Mouse (Mus musculus): ENCODE data around the gene Xpr1. TPM values are rescaled to one million over a fixed set of nuclear protein-coding genes. Genes with fewer than 3 reads are reported as not detected.

Gene Xpr1
- polyA plus RNA-seq, 1 experiment, result 8.7 TPM

- TF ChIP-seq POLR2AphosphoS2 (IDR thresholded peaks at IDR 0.05; ENCODE audit: insufficient read length, low read depth) (no peak), TCF3 (IDR thresholded peaks at IDR 0.05; ENCODE audit: insufficient read length, low read depth) (no peak)
- H3ac ChIP-seq (ENCODE audit: control insufficient read depth, insufficient read length), result no peak overlapping the region
- H3K79me2 ChIP-seq (ENCODE audit: control insufficient read depth, insufficient read depth), result no peaks in the 10 kb centered on the region
- H3K4me2 ChIP-seq (ENCODE audit: low read depth), result no peak overlapping the region
- H3K27me3 ChIP-seq (ENCODE audit: control insufficient read depth, insufficient read depth, insufficient read length), result no peaks in the 10 kb centered on the region
- no peak overlapping the region for H3K4me3 ChIP-seq
- no peaks in the 10 kb centered on the region for H3K36me3 ChIP-seq (ENCODE audit: control insufficient read depth, insufficient read depth)
Measured at GRCm38 (mm10) chr1:155337315-155337714, 79.9 kb downstream of the Xpr1 start.

DNA sequence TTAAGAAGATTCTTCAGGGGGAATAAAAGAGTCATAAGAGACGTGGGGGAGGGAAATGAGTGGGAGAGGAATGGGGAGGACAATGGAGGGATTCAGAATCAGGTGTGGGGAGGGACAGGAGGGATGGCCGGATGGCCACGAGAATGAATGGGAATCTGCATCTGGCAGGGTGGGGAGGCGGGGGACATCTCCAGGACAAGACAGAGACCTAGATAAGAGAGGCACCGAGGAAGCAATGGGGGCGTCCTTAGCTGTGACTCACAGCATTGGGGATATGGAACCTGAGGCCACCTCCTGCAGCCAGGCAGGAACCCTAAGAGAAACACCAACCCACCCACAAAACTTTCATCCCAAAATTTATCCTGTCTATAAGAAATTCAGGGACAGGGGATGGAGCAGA, 81.3 kb downstream of the Xpr1 start:
- Histone ChIP-seq H3ac (ENCODE audit: control insufficient read depth, insufficient read length) (no peak overlapping the region), H3K36me3 (ENCODE audit: control insufficient read depth, insufficient read depth) (no peaks in the 10 kb centered on the region), H3K4me2 (ENCODE audit: low read depth) (no peak overlapping the region), H3K79me2 (ENCODE audit: control insufficient read depth, insufficient read depth) (no peaks in the 10 kb centered on the region), H3K27me3 (ENCODE audit: control insufficient read depth, insufficient read depth, insufficient read length) (no peaks in the 10 kb centered on the region), H3K4me3 (no peak overlapping the region)
- TF ChIP-seq TCF3 (IDR thresholded peaks at IDR 0.05; ENCODE audit: insufficient read length, low read depth) (no peak), TCF12 (IDR thresholded peaks at IDR 0.05; ENCODE audit: insufficient read depth, poor library complexity, severe bottlenecking) (no peak), SRF (IDR thresholded peaks at IDR 0.05; ENCODE audit: control insufficient read depth, insufficient read length, low read depth) (no peak), POLR2A (IDR thresholded peaks at IDR 0.05; ENCODE audit: insufficient read length, low read depth) (no peak), USF1 (IDR thresholded peaks at IDR 0.05; ENCODE audit: low read depth) (no peak), MYOG (IDR thresholded peaks at IDR 0.05; ENCODE audit: control insufficient read depth in 1 of 3, insufficient read depth in 1 of 3, insufficient read length in 2 of 3, low read depth in 2 of 3) (no peak), CEBPB (IDR thresholded peaks at IDR 0.05; ENCODE audit: insufficient read depth, poor library complexity, severe bottlenecking) (no peak), MAX (IDR thresholded peaks at IDR 0.05; ENCODE audit: low read depth) (no peak), REST (IDR thresholded peaks at IDR 0.05; ENCODE audit: insufficient read depth, insufficient read length) (no peak), POLR2AphosphoS2 (IDR thresholded peaks at IDR 0.05; ENCODE audit: insufficient read length, low read depth) (no peak), MYOD1 (IDR thresholded peaks at IDR 0.05; ENCODE audit: control insufficient read depth in 1 of 3, insufficient read length in 2 of 3, low read depth in 2 of 3) (no peak)

DNA sequence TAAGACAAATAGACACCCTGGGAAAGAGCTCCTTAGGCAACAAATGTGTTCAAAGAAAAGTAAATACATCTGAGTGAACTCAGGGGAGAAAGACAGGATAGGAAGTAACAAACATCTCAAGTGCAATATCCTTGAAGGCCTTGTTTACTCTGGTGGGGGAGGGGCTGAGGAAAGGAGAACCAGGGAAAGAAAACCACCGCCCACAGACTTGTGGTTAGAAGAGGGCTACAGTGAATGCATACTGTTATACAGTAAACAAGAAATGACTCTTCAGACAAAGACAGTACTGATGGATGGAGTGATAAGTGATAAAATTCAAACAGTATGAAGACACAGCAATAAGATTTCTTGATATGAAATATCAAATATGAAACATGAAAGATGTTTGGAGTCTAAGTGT, 95.0 kb downstream of the Xpr1 start:
- Histone ChIP-seq H3K4me2 (ENCODE audit: low read depth) (no peak overlapping the region), H3K36me3 (ENCODE audit: control insufficient read depth, insufficient read depth) (peaks cover 5% of the 10 kb centered on the region), H3K4me3 (no peak overlapping the region), H3ac (ENCODE audit: control insufficient read depth, insufficient read length) (no peak overlapping the region), H3K27me3 (ENCODE audit: control insufficient read depth, insufficient read depth, insufficient read length) (no peaks in the 10 kb centered on the region), H3K79me2 (ENCODE audit: control insufficient read depth, insufficient read depth) (no peaks in the 10 kb centered on the region)
- TF ChIP-seq TCF3 (IDR thresholded peaks at IDR 0.05; ENCODE audit: insufficient read length, low read depth) (no peak), CEBPB (IDR thresholded peaks at IDR 0.05; ENCODE audit: insufficient read depth, poor library complexity, severe bottlenecking) (no peak), TCF12 (IDR thresholded peaks at IDR 0.05; ENCODE audit: insufficient read depth, poor library complexity, severe bottlenecking) (no peak), REST (IDR thresholded peaks at IDR 0.05; ENCODE audit: insufficient read depth, insufficient read length) (no peak), SRF (IDR thresholded peaks at IDR 0.05; ENCODE audit: control insufficient read depth, insufficient read length, low read depth) (no peak), MYOD1 (IDR thresholded peaks at IDR 0.05; ENCODE audit: control insufficient read depth in 1 of 3, insufficient read length in 2 of 3, low read depth in 2 of 3) (no peak), MAX (IDR thresholded peaks at IDR 0.05; ENCODE audit: low read depth) (no peak), E2F4 (IDR thresholded peaks at IDR 0.05; ENCODE audit: insufficient read depth) (no peak), MYOG (IDR thresholded peaks at IDR 0.05; ENCODE audit: control insufficient read depth in 1 of 3, insufficient read depth in 1 of 3, insufficient read length in 2 of 3, low read depth in 2 of 3) (no peak), POLR2AphosphoS2 (IDR thresholded peaks at IDR 0.05; ENCODE audit: insufficient read length, low read depth) (no peak), USF1 (IDR thresholded peaks at IDR 0.05; ENCODE audit: low read depth) (no peak), POLR2A (IDR thresholded peaks at IDR 0.05; ENCODE audit: insufficient read length, low read depth) (no peak)

DNA sequence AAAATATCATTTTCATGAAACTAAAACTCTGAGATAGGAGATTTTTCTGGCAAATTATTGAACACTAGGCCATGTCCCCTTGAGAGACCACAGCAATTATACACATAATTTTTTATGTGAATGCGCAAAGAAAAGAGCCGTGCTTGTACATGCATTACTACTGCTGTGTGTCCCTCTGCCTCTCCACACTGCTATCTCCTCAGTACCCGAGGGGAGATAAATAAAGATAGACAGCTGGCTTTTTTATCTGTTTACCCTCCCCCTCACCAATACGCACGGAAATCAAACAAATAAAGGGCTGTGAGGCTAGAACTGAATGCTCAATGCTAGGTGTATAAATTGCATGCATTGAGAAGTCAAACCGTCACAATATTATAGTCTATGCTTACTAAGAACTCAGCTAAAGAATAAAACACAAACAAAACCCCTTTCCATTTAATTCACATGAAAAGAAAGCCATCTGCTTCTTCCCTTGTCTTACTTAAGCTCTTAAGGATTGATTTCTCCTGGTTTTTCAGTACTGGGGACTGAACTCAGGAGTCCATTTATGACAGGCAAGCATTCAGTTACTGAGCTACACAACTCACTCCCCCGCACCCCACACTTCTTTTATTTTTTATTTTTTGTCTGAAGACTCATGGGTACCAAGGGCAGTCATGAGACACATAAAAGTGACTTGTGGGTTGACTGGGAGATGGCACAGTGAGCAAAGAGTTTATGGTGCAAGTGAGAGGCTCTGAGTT, 97.0 kb downstream of the Xpr1 start:
- no peak overlapping the region for H3K4me3 ChIP-seq
- no peak overlapping the region for H3K4me2 ChIP-seq (ENCODE audit: low read depth)
- H3K36me3 ChIP-seq (ENCODE audit: control insufficient read depth, insufficient read depth), result peaks cover 5% of the 10 kb centered on the region
- no peak for TF ChIP-seq TCF12 (IDR thresholded peaks at IDR 0.05; ENCODE audit: insufficient read depth, poor library complexity, severe bottlenecking)
- no peak for TF ChIP-seq SRF (IDR thresholded peaks at IDR 0.05; ENCODE audit: control insufficient read depth, insufficient read length, low read depth)
- TF ChIP-seq USF1 (IDR thresholded peaks at IDR 0.05; ENCODE audit: low read depth), result no peak
- no peak for TF ChIP-seq TCF3 (IDR thresholded peaks at IDR 0.05; ENCODE audit: insufficient read length, low read depth)
- TF ChIP-seq POLR2A (IDR thresholded peaks at IDR 0.05; ENCODE audit: insufficient read length, low read depth), result no peak
- no peak for TF ChIP-seq MYOG (IDR thresholded peaks at IDR 0.05; ENCODE audit: control insufficient read depth in 1 of 3, insufficient read depth in 1 of 3, insufficient read length in 2 of 3, low read depth in 2 of 3)
- TF ChIP-seq MYOD1 (IDR thresholded peaks at IDR 0.05; ENCODE audit: control insufficient read depth in 1 of 3, insufficient read length in 2 of 3, low read depth in 2 of 3), result no peak
- no peak for TF ChIP-seq E2F4 (IDR thresholded peaks at IDR 0.05; ENCODE audit: insufficient read depth)
- TF ChIP-seq POLR2AphosphoS2 (IDR thresholded peaks at IDR 0.05; ENCODE audit: insufficient read length, low read depth), result no peak
- no peak for TF ChIP-seq MAX (IDR thresholded peaks at IDR 0.05; ENCODE audit: low read depth)
- no peak for TF ChIP-seq REST (IDR thresholded peaks at IDR 0.05; ENCODE audit: insufficient read depth, insufficient read length)
- TF ChIP-seq CEBPB (IDR thresholded peaks at IDR 0.05; ENCODE audit: insufficient read depth, poor library complexity, severe bottlenecking), result no peak
- no peaks in the 10 kb centered on the region for H3K79me2 ChIP-seq (ENCODE audit: control insufficient read depth, insufficient read depth)
- H3K27me3 ChIP-seq (ENCODE audit: control insufficient read depth, insufficient read depth, insufficient read length), result no peaks in the 10 kb centered on the region
- no peak overlapping the region for H3ac ChIP-seq (ENCODE audit: control insufficient read depth, insufficient read length)

DNA sequence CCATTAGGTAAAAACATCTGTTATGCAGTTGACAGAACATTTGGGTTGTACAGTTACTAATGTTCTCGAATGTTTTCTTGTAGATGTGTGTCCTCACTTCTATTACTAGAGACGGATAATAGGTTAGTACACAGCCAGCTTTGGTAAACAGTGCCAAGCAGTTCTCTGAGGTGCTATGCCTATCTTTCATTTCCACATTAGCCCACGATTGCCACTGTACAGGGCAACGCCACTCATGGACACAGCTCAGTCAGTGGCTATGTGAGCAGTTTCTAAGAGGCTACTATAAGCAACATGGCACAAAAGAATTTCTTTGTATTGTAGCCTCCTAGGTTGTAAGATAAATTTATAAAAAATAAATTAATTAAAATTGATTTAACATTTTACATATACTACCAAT, 97.7 kb downstream of the Xpr1 start:
- peaks cover 5% of the 10 kb centered on the region for H3K36me3 ChIP-seq (ENCODE audit: control insufficient read depth, insufficient read depth)
- no peaks in the 10 kb centered on the region for H3K27me3 ChIP-seq (ENCODE audit: control insufficient read depth, insufficient read depth, insufficient read length)
- H3K4me3 ChIP-seq, result no peak overlapping the region
- TF ChIP-seq SRF (IDR thresholded peaks at IDR 0.05; ENCODE audit: control insufficient read depth, insufficient read length, low read depth), result no peak
- no peak for TF ChIP-seq USF1 (IDR thresholded peaks at IDR 0.05; ENCODE audit: low read depth)
- TF ChIP-seq MAX (IDR thresholded peaks at IDR 0.05; ENCODE audit: low read depth), result no peak
- TF ChIP-seq POLR2AphosphoS2 (IDR thresholded peaks at IDR 0.05; ENCODE audit: insufficient read length, low read depth), result no peak
- no peak for TF ChIP-seq TCF12 (IDR thresholded peaks at IDR 0.05; ENCODE audit: insufficient read depth, poor library complexity, severe bottlenecking)
- TF ChIP-seq CEBPB (IDR thresholded peaks at IDR 0.05; ENCODE audit: insufficient read depth, poor library complexity, severe bottlenecking), result no peak
- TF ChIP-seq REST (IDR thresholded peaks at IDR 0.05; ENCODE audit: insufficient read depth, insufficient read length), result no peak
- no peak for TF ChIP-seq TCF3 (IDR thresholded peaks at IDR 0.05; ENCODE audit: insufficient read length, low read depth)
- TF ChIP-seq POLR2A (IDR thresholded peaks at IDR 0.05; ENCODE audit: insufficient read length, low read depth), result no peak
- no peak overlapping the region for H3ac ChIP-seq (ENCODE audit: control insufficient read depth, insufficient read length)
- no peak overlapping the region for H3K4me2 ChIP-seq (ENCODE audit: low read depth)
- no peaks in the 10 kb centered on the region for H3K79me2 ChIP-seq (ENCODE audit: control insufficient read depth, insufficient read depth)

Measured in myocyte (in vitro differentiated cells).